Mouse (Mus musculus): ENCODE data around the gene Gm28048. TPM values are rescaled to one million over a fixed set of nuclear protein-coding genes. Genes with fewer than 3 reads are reported as not detected.

Gm28048 gene
- polyA plus RNA-seq, 1 experiment from 2014 or later = 4.4 TPM

DNA sequence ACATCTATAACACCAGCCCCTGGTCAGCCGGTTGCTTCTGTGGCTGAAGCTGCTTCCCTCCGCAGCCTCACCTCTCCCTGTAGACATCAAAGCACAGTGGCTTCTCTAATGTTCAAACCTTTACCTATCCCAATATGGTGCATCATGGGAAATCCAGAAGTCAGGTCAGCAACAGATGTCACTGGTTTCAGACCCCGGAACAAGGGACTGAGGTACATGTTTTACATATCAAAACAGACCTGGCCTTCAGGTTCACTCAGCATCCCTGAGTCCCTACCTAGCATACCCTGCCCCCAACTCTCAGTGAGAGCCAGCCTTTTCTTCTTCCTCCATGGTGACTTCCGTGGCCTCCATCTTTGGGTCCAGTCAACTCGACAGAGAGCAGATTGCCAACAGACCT lies 183.0 kb downstream of the Gm28048 start:
- WGBS = 70% methylated on average over 5 of the region's 5 CpGs
- no peak overlapping the region for H3K4me3 ChIP-seq (replicated peaks)
- no peaks in the 10 kb centered on the region for H3K9me3 ChIP-seq
- no peaks in the 10 kb centered on the region for H3K27me3 ChIP-seq
- no peak overlapping the region for H3K9ac ChIP-seq (replicated peaks)
- H3K27ac ChIP-seq = no peak overlapping the region
- ATAC-seq = no peak
- no peaks in the 10 kb centered on the region for H3K36me3 ChIP-seq
- no peak overlapping the region for H3K4me2 ChIP-seq (replicated peaks)
- no peaks in the 10 kb centered on the region for H3K4me1 ChIP-seq (replicated peaks)

DNA sequence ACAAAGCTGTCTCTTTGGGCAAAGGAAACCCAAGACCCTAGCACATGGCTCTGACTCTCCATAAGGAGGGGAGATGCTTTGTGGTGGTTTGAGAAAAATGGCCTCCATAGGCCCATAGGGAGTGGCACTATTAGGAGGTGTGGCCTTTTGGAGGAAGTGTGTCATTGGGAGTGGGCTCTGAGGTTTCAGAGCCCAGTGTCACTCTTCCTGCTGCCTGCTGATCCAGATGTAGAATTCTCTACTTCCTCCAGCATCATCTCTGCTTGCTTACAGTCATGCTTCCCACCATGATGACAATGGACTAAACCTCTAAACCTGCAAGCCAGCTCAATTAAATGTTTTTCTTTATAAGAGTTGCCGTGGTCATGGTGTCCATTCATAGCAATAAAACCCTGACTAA lies 187.2 kb downstream of the Gm28048 start:
- ATAC-seq = no peak
- Histone ChIP-seq H3K4me2 (replicated peaks) (no peak overlapping the region), H3K9me3 (no peaks in the 10 kb centered on the region), H3K4me3 (replicated peaks) (no peak overlapping the region), H3K4me1 (replicated peaks) (no peaks in the 10 kb centered on the region), H3K9ac (replicated peaks) (no peak overlapping the region), H3K27ac (no peak overlapping the region), H3K36me3 (no peaks in the 10 kb centered on the region), H3K27me3 (no peaks in the 10 kb centered on the region)
- 96% methylated on average over 1 of the region's 1 CpGs for WGBS

DNA sequence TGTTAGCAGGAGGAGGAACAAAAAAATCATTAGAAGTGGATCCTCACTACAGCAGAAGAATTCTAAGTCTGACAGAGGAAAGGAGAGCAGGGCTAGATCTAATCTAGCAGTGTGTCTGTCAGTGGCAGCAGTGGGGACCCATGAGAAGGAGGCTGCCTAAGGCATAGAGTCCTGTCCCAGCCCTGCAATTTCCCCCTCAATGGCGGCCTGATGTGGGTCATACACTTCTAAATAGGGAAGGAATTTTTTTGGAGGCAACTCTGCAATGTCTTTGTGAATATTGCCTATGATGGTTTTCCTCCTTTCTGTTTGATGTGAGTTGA lies 188.0 kb downstream of the Gm28048 start:
- Histone ChIP-seq H3K27me3 (no peaks in the 10 kb centered on the region), H3K4me1 (replicated peaks) (no peaks in the 10 kb centered on the region), H3K36me3 (no peaks in the 10 kb centered on the region), H3K9me3 (no peaks in the 10 kb centered on the region; the same call in 1 of the 2 replicates), H3K9ac (replicated peaks) (no peak overlapping the region), H3K4me2 (replicated peaks) (no peak overlapping the region), H3K27ac (no peak overlapping the region), H3K4me3 (replicated peaks) (no peak overlapping the region)
- ATAC-seq = no peak
- 88% methylated on average over 1 of the region's 1 CpGs for WGBS

DNA sequence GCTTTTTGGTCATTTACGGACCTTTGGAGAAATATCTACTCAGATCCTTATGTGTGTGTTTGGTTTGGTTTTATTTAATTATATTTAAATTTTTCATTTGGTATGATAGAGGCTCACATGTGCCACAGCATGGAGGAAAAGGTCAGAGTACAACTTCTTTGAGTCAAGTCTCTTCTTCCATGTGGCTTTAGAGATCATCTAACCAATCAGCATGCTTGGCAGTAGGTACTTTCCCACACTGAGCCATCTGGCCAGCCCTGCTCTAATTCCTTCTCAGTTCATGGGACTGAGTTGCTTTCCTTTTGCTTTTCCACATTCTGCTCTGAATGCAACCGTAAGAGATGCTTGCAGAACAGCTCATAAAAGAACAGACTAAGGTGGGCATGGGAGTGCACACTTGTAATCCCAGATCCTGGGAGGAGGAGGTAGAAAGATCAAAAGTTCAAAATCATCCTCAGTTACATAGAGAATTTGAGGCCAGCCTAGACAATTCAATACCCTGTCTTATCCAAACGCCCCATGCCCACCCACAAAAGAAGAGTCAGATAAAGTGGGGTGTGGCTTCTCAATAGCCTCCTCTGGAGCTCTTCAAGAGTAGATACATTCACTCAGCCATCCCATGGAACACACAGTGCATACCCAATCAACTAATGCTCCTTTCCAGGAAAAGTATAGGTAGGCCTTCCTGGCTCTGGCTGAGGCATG lies 188.6 kb downstream of the Gm28048 start:
- Histone ChIP-seq H3K9me3 (no peaks in the 10 kb centered on the region; the same call in 1 of the 2 replicates), H3K9ac (replicated peaks) (no peak overlapping the region), H3K27ac (no peak overlapping the region), H3K4me1 (replicated peaks) (no peaks in the 10 kb centered on the region), H3K4me2 (replicated peaks) (no peak overlapping the region), H3K4me3 (replicated peaks) (no peak overlapping the region), H3K27me3 (no peaks in the 10 kb centered on the region), H3K36me3 (no peaks in the 10 kb centered on the region)
- ATAC-seq = no peak
- WGBS = 85% methylated on average over 3 of the region's 3 CpGs

DNA sequence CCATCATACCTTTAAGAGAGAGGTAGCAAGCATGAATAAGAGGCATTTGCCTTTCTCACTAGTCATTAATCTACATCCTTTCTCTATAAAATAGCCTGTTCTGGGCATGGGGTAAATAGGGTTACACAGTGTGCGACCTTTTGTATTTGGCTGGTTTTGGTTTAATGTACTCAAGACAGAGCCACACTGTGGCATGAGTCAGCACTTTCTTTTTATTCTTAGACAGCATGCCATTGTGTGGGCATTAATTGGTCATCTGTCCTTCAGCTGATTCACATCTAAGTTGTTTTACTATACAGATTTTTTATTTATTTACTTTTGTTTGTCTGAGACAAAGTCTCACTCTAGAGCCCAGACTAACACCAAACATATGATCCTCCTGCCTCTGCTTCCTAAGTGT lies 189.7 kb downstream of the Gm28048 start:
- H3K4me3 ChIP-seq (replicated peaks) = no peak overlapping the region
- H3K4me2 ChIP-seq (replicated peaks) = no peak overlapping the region
- H3K36me3 ChIP-seq = no peaks in the 10 kb centered on the region
- no peaks in the 10 kb centered on the region for H3K27me3 ChIP-seq
- no peak overlapping the region for H3K9ac ChIP-seq (replicated peaks)
- H3K4me1 ChIP-seq (replicated peaks) = no peaks in the 10 kb centered on the region
- WGBS = 98% methylated on average over 1 of the region's 1 CpGs
- ATAC-seq = no peak
- H3K27ac ChIP-seq = no peak overlapping the region
- no peaks in the 10 kb centered on the region; the same call in 1 of the 2 replicates for H3K9me3 ChIP-seq

DNA sequence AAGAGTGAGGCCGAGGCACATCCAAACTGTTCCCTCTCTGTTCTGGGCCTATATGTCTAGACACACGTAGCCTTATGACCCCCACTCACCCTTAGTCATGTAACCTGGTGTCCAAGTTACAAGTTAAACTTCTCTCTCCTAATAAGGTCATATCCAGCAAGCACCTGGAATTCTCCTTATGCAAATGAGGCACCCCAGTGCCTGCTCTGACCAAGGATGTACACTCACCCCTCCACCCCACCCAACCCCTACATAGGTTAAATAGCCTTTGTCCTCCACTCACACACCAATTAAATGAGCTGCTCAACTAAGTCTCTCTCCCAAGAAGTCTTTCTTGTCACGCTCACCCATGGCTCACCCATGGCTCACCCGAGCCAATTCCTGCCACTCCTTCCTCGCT lies 190.2 kb downstream of the Gm28048 start:
- Histone ChIP-seq H3K27ac (no peak overlapping the region), H3K9me3 (no peaks in the 10 kb centered on the region; the same call in 1 of the 2 replicates), H3K36me3 (no peaks in the 10 kb centered on the region), H3K4me2 (replicated peaks) (no peak overlapping the region), H3K27me3 (no peaks in the 10 kb centered on the region), H3K4me3 (replicated peaks) (no peak overlapping the region), H3K9ac (replicated peaks) (no peak overlapping the region), H3K4me1 (replicated peaks) (no peaks in the 10 kb centered on the region)
- no peak for ATAC-seq
- WGBS = 86% methylated on average over 5 of the region's 5 CpGs

DNA sequence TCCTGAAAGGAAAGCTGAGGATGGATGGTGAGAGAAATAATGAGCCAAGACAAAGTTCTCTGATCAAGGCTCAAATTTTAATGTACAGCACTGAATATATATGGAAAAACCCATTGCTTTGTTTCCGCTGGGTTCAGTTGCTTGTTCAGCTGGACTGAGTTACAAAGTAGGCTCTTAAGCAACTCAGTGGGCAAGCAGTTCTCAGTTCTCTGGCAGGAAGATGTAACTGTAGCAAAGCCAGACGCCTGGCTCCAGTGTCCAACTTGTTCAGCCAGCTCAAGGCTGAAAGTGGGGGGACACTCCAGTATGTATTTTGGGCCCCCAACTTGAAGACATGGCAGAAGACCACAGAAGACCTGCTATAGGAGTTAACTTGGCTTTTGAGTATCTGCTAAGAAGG lies 194.1 kb downstream of the Gm28048 start:
- Histone ChIP-seq H3K27ac (no peak overlapping the region), H3K4me1 (replicated peaks) (no peaks in the 10 kb centered on the region), H3K4me2 (replicated peaks) (no peak overlapping the region), H3K36me3 (no peaks in the 10 kb centered on the region), H3K9ac (replicated peaks) (no peak overlapping the region), H3K27me3 (no peaks in the 10 kb centered on the region), H3K9me3 (no peaks in the 10 kb centered on the region; the same call in 1 of the 2 replicates), H3K4me3 (replicated peaks) (no peak overlapping the region)
- ATAC-seq = no peak
- 86% methylated on average over 2 of the region's 2 CpGs for WGBS

Other genes with a start within 250 kb of the Gm28048 start
- gene B3gnt2, start 121.1 kb downstream of the Gm28048 start, polyA plus RNA-seq (2015; fragmentation: Nextera tagmentation; extraction: Ambion mirVana) = 1.9 and 2.4 TPM in 2 replicates
- 5.8 and 6.7 TPM in 2 replicates for gene Zrsr1, start 10.1 kb downstream of the Gm28048 start, polyA plus RNA-seq (2015; fragmentation: Nextera tagmentation; extraction: Ambion mirVana)
- 307 and 311 TPM in 2 replicates for gene Commd1, start 292 bp upstream of the Gm28048 start, polyA plus RNA-seq (2015; fragmentation: Nextera tagmentation; extraction: Ambion mirVana)
- gene Cct4, start 8.4 kb upstream of the Gm28048 start, polyA plus RNA-seq (2015; fragmentation: Nextera tagmentation; extraction: Ambion mirVana) = 315 and 322 TPM in 2 replicates
- 4.8 and 5.0 TPM in 2 replicates for gene Fam161a, start 25.4 kb upstream of the Gm28048 start, polyA plus RNA-seq (2015; fragmentation: Nextera tagmentation; extraction: Ambion mirVana)